Mouse (Mus musculus) heart, postnatal 4 days (tissue): ENCODE measurements around the gene Adgrb2. TPM values are rescaled to one million over a fixed set of nuclear protein-coding genes. Genes with fewer than 3 reads are reported as not detected.

Experiments
- total RNA-seq, 2 experiments: library from RNA; stranded (reverse); gene quantifications; 2 replicates each; pipeline ENCODE4 v1.2.3; 2021

Gene Adgrb2
- total RNA-seq, 2 experiments from 2014 or later = 5.5 to 6.6 TPM

Other genes with a start within 250 kb of the Adgrb2 start
- 100 to 1,000 TPM; 102 to 110 TPM for gene Khdrbs1, start 242.6 kb upstream of the Adgrb2 start, total RNA-seq
- gene Ptp4a2, start 173.7 kb upstream of the Adgrb2 start, total RNA-seq = 100 to 1,000 TPM; 293 to 301 TPM
- under 1 TPM in 1 of 2 experiments, not detected in 1; 0.11 TPM for gene Spocd1, start 55.6 kb upstream of the Adgrb2 start, total RNA-seq
- gene Col16a1, start 63.0 kb downstream of the Adgrb2 start, total RNA-seq = 10 to 100 TPM; 33.1 to 34.7 TPM
- gene Pef1, start 117.7 kb downstream of the Adgrb2 start, total RNA-seq = 10 to 100 TPM; 40.5 to 42.1 TPM
- gene Hcrtr1, start 154.5 kb downstream of the Adgrb2 start, total RNA-seq = not detected
- gene Tinagl1, start 190.3 kb downstream of the Adgrb2 start, total RNA-seq = 10 to 100 TPM; 68.9 to 69.4 TPM
- gene Gm853, start 237.5 kb downstream of the Adgrb2 start, total RNA-seq = not detected